Mouse (Mus musculus) liver, embryonic 15.5 days (tissue): ENCODE results near the gene Pde4d. TPM values are rescaled to one million over a fixed set of nuclear protein-coding genes. Genes with fewer than 3 reads are reported as not detected.

ENCODE experiments used
- ATAC-seq: fragments of 200-750 bp; cut with Nextera tagmentation; 2 replicates; pipeline ENCODE4 v1.8.0; 2017; ENCODE audit warnings: moderate number of reproducible peaks, mild to moderate bottlenecking, moderate library complexity; ENCODE audit not compliant: insufficient read depth
- H3K27ac ChIP-seq: fragments of 300-500 bp; sonication (generic); replicated peaks from 2 replicates; pipeline ENCODE4 v1.5.1; 2015; ENCODE audit warnings: mild to moderate bottlenecking, inconsistent platforms
- H3K27me3 ChIP-seq: fragments of 300-500 bp; sonication (generic); 2 replicates; pipeline ENCODE4 v1.6.1; 2015; ENCODE audit warnings: mild to moderate bottlenecking, inconsistent platforms
- H3K36me3 ChIP-seq: fragments of 300-500 bp; sonication (generic); replicated peaks from 2 replicates; pipeline ENCODE4 v1.6.1; 2015; ENCODE audit warnings: moderate library complexity, mild to moderate bottlenecking, inconsistent platforms
- H3K4me1 ChIP-seq: fragments of 300-500 bp; sonication (generic); replicated peaks from 2 replicates; pipeline ENCODE4 v1.6.1; 2015; ENCODE audit warnings: inconsistent platforms
- H3K4me2 ChIP-seq: fragments of 300-500 bp; sonication (generic); 2 replicates; pipeline ENCODE4 v1.6.1; 2015; ENCODE audit warnings: moderate library complexity, mild to moderate bottlenecking, inconsistent platforms
- H3K4me3 ChIP-seq: fragments of 300-500 bp; sonication (generic); replicated peaks from 2 replicates; pipeline ENCODE4 v1.5.1; 2015; ENCODE audit warnings: mild to moderate bottlenecking, inconsistent platforms
- H3K9ac ChIP-seq: fragments of 300-500 bp; sonication (generic); 2 replicates; pipeline ENCODE4 v1.6.1; 2015; ENCODE audit warnings: moderate library complexity, mild to moderate bottlenecking, inconsistent platforms
- H3K9me3 ChIP-seq: fragments of 300-500 bp; sonication (generic); replicated peaks from 2 replicates; pipeline ENCODE4 v1.6.1; 2016; ENCODE audit warnings: inconsistent platforms
- WGBS: fragments of 180-500 bp; shearing (Covaris S2); methylation state at CpG from one replicate; pipeline ENCODE4 v1.1.7; 2015; ENCODE audit warnings: mixed read lengths; ENCODE audit not compliant: insufficient replicate concordance; 5-methylcytosine and 5-hydroxymethylcytosine counted together
- polyA plus RNA-seq: library from polyadenylated mRNA; unstranded; fragments of >200 nt; fragmentation: Nextera tagmentation; extraction: Ambion mirVana; gene quantifications from 2 replicates; pipeline ENCODE4 v1.2.1, GENCODE M21; 2015

Gene Pde4d
- polyA plus RNA-seq, 1 experiment from 2014 or later, result 13.2 TPM

DNA sequence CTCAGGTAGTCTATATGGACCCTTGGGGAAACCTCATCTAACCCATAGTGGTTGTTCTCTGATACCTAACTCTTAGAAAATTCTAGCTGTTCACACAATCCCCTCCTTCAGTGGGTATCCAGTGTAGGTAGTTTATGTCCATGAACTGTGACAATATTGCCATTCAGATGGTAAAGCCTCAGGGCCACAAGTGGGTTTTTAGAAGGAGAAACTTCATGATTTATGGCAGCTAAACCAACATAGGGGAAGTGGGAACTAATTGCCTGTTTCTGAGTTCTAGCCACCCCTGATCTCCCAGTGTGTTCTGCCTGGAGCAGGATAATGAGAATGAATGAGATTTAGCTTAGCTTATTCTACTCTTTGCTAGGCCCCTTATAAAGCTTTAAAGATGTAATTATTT lies 43.1 kb downstream of the Pde4d start:
- ATAC-seq, result no peak
- no peak overlapping the region for H3K4me2 ChIP-seq
- no peak overlapping the region for H3K9ac ChIP-seq
- no peaks in the 10 kb centered on the region for H3K4me1 ChIP-seq
- H3K36me3 ChIP-seq, result no peaks in the 10 kb centered on the region
- H3K4me3 ChIP-seq, result no peak overlapping the region
- no peaks in the 10 kb centered on the region for H3K9me3 ChIP-seq
- no peaks in the 10 kb centered on the region for H3K27me3 ChIP-seq
- H3K27ac ChIP-seq, result no peak overlapping the region

DNA sequence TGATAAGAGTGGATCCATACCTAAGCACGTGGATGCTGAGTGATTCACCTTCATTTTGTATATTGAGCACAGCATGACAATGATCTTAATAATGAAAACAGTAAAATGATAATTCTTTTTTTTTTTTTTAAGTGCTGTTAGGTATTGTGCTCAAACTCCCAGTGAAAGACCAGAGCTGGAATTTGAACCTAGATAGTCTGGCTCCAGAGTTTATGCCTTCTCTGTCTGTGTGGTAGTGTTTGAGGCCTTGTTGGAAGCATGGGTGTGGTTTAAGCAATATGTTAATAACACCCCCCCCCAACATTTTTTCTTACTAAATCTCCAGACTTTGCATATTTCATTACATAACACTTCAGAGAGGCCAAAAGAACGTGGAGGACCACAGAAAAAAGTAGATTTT lies 44.6 kb downstream of the Pde4d start:
- 42% methylated on average over 2 of the region's 2 CpGs for WGBS
- no peak overlapping the region for H3K4me3 ChIP-seq
- H3K9ac ChIP-seq, result no peak overlapping the region
- H3K27me3 ChIP-seq, result peaks cover 4% of the 10 kb centered on the region; the same call in 1 of the 2 replicates
- no peak for ATAC-seq
- H3K9me3 ChIP-seq, result no peaks in the 10 kb centered on the region
- H3K36me3 ChIP-seq, result no peaks in the 10 kb centered on the region
- no peak overlapping the region for H3K27ac ChIP-seq
- H3K4me2 ChIP-seq, result no peak overlapping the region
- H3K4me1 ChIP-seq, result no peaks in the 10 kb centered on the region

DNA sequence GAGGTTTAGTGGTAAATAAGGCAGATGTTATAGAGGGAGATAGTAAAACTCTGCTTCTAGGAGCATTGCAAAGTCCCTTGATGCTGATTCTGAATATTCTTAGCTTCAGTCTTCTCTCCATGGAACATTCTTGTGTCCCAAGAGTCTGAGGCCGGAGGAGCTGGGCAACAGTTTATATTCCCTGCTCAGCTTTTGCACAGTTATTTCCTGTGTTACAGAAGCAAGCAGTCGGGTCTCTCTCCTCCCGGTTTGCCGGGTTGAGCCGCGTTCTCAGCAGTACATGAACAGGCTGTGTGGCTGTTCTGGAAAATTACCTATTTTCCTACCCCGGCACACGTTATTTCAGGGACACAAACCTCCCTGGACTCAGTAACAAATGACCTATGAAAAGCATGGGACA lies 48.0 kb downstream of the Pde4d start:
- H3K4me1 ChIP-seq, result no peaks in the 10 kb centered on the region
- no peak overlapping the region for H3K4me3 ChIP-seq
- H3K4me2 ChIP-seq, result no peak overlapping the region
- no peaks in the 10 kb centered on the region for H3K9me3 ChIP-seq
- peaks cover 4% of the 10 kb centered on the region; the same call in 1 of the 2 replicates for H3K27me3 ChIP-seq
- ATAC-seq, result no peak
- no peak overlapping the region for H3K27ac ChIP-seq
- H3K9ac ChIP-seq, result no peak overlapping the region
- WGBS, result 43% methylated on average over 8 of the region's 8 CpGs
- no peaks in the 10 kb centered on the region for H3K36me3 ChIP-seq

DNA sequence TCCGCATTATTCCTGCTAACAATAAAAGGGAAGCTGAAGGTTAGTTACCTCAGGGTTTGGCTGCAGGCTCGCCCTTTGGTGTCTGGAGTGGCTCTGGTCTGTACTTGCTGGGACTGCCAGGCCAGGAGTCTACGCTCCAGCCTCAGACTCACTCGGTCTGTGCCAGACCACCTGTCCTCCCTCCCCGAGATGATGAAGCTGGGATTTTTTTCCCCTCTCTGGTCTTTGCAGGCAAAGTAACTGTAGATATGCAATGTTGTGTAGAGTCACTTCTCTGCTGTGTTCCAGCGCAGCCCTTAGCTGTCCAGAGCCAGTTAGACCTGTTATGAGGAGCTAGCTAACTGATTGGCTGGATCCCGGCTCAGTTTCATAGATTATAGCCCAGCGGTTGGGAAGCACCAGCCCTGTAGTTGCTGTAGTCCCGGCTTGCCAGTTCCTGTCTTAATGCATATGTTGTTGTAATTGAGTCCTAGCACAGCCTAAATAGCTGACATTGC lies 48.5 kb downstream of the Pde4d start:
- no peak overlapping the region for H3K27ac ChIP-seq
- H3K36me3 ChIP-seq, result no peaks in the 10 kb centered on the region
- H3K4me3 ChIP-seq, result no peak overlapping the region
- no peaks in the 10 kb centered on the region for H3K4me1 ChIP-seq
- H3K27me3 ChIP-seq, result peaks cover 4% of the 10 kb centered on the region; the same call in 1 of the 2 replicates
- H3K9ac ChIP-seq, result no peak overlapping the region
- H3K9me3 ChIP-seq, result no peaks in the 10 kb centered on the region
- ATAC-seq, result no peak
- H3K4me2 ChIP-seq, result no peak overlapping the region
- 36% methylated on average over 9 of the region's 9 CpGs for WGBS

DNA sequence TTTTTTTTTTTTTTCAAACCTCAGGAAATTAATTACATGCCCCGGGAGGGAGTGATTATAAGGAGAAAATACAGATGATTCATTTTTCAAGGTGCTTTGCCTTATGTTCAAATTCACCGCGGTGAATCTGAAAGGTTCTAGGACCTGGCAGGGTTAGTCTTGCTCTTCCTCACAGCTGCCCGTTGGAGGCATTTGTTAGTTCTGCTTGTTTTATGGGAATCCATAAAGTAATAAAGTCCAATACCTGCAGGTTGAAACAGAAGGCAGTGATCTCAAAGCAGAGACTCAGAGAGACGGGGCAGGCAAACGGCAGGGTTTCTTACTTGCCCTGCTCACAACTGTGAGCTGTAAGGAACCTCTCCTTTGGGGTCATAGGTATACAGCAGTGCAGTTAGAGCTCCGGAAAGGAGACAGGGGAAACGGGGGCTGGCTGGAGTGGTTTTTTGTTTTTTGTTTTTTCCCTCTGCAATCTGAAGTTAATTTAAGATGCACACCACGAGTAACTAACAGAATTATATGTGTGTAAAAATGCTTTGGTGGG lies 49.1 kb downstream of the Pde4d start:
- H3K27me3 ChIP-seq, result peaks cover 4% of the 10 kb centered on the region; the same call in 1 of the 2 replicates
- no peaks in the 10 kb centered on the region for H3K36me3 ChIP-seq
- no peak overlapping the region for H3K9ac ChIP-seq
- H3K4me1 ChIP-seq, result no peaks in the 10 kb centered on the region
- no peak overlapping the region for H3K4me3 ChIP-seq
- no peak overlapping the region for H3K27ac ChIP-seq
- H3K9me3 ChIP-seq, result no peaks in the 10 kb centered on the region
- 33% methylated on average over 9 of the region's 9 CpGs for WGBS
- ATAC-seq, result no peak
- no peak overlapping the region for H3K4me2 ChIP-seq

DNA sequence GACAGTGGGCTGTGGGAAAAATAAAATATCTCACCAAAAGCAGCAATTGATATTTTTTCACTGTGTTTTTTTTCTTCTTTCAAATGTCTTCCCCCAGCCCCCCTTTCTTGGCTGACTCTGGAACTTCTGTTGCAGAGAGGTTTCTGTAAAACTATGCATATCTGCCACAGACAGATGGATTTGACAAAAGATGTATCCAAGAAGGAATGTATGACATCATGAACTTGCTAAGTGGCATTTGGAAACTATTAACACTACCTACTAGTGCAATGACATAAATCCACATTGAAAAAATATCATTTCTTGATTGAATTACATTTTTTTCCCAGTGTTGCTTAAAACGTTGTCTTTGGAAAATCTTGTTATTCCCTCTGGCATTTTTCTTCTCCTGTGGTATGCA lies 51.6 kb downstream of the Pde4d start:
- Histone ChIP-seq H3K27ac (no peak overlapping the region), H3K4me2 (no peak overlapping the region), H3K9ac (no peak overlapping the region), H3K4me1 (no peaks in the 10 kb centered on the region), H3K9me3 (no peaks in the 10 kb centered on the region), H3K27me3 (peaks cover 4% of the 10 kb centered on the region; the same call in 1 of the 2 replicates), H3K36me3 (no peaks in the 10 kb centered on the region), H3K4me3 (no peak overlapping the region)
- 42% methylated on average over 1 of the region's 1 CpGs for WGBS
- ATAC-seq, result no peak

DNA sequence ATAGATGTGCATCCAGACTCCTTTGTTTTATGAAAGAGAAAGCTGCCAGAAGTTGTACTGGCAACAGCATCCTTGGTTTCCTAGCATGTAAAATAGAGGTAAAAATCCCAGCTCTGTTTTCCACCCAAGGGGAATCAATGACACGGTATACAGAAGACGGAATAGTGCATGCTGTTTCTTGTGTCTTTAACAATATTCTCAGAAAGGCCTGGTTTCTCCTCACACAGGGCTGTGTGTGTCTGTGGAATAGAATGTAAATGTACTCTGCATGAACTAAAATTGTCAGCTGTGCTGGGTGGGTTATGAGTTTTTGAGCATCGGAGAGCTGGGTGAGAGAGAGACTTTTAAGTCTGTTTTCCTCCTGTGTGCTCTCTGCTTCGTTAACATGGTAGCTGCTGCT lies 74.8 kb downstream of the Pde4d start:
- WGBS, result 58% methylated on average over 4 of the region's 4 CpGs

DNA sequence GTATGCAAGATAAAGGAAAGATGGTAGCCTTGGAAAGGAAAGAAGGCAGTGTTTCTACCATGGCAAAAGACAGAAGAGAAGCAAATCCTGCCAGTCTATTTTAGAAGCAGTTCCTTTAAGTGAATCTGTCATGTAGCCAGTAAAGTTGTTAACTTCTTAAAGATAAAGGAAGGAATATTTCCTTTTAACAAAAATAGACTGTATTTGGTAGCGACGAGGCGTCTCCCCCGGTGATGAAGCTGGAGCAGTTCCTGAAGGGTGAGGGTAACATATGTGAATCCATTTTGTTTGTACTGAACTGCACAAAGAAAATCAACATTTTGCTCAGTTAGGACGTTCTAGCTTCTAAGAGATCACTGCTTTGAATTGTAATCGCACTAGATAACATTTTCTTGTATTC lies 75.2 kb downstream of the Pde4d start:
- no peak overlapping the region for H3K4me3 ChIP-seq
- no peaks in the 10 kb centered on the region for H3K27me3 ChIP-seq
- H3K4me1 ChIP-seq, result peaks cover 4% of the 10 kb centered on the region; the same call in 1 of the 2 replicates
- WGBS, result 57% methylated on average over 6 of the region's 6 CpGs
- ATAC-seq, result no peak
- H3K9me3 ChIP-seq, result no peaks in the 10 kb centered on the region; the same call in 1 of the 2 replicates
- no peak overlapping the region for H3K9ac ChIP-seq
- no peak overlapping the region for H3K4me2 ChIP-seq
- H3K36me3 ChIP-seq, result no peaks in the 10 kb centered on the region
- H3K27ac ChIP-seq, result no peak overlapping the region

More for the DNA sequence above, 74.8 kb downstream of the Pde4d start:
- ATAC-seq, result no peak
- no peak overlapping the region for H3K27ac ChIP-seq
- H3K9ac ChIP-seq, result no peak overlapping the region
- no peaks in the 10 kb centered on the region for H3K36me3 ChIP-seq
- no peaks in the 10 kb centered on the region for H3K9me3 ChIP-seq
- peaks cover 4% of the 10 kb centered on the region; the same call in 1 of the 2 replicates for H3K4me1 ChIP-seq
- H3K4me2 ChIP-seq, result no peak overlapping the region
- H3K27me3 ChIP-seq, result no peaks in the 10 kb centered on the region
- H3K4me3 ChIP-seq, result no peak overlapping the region

DNA sequence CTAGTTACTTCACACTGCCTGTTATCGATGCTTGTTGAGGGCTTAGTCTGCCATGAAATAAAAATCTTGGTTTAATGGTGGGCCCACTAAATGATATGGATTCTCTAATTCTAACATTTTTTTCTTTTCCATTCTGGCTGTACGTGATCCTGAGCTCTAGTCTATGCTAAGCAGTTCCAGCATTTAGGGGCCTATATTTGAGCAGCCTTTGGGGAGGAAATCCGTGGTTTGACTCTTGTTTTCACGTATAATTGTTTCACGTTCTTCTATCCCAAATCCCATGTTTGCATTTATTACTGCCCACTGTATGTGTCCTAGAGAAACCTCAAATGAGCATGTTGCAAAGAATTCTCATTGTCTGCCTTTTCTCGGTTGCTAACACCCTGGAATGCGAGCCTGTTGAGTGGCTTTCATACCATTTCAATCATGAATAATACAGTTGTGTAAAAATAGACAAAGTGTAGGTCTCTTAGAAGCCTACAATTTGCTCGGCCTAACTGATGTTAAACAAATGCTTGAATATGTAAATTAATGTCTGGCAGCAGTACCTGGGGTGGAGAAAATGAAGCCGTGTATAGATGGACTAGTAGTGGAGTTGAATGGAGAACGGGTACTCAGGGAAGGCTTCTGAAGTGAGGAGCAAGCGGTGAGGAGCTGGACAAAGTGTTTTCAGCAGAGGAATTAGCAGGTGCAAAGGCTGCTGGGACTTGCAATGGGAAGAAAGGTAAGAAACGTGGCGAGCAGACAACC lies 76.7 kb downstream of the Pde4d start:
- WGBS, result 68% methylated on average over 13 of the region's 13 CpGs
- no peak for ATAC-seq
- Histone ChIP-seq H3K4me3 (no peak overlapping the region), H3K4me1 (peaks cover 4% of the 10 kb centered on the region; the same call in 1 of the 2 replicates), H3K27me3 (no peaks in the 10 kb centered on the region), H3K27ac (no peak overlapping the region), H3K36me3 (no peaks in the 10 kb centered on the region), H3K4me2 (no peak overlapping the region), H3K9me3 (no peaks in the 10 kb centered on the region; the same call in 1 of the 2 replicates), H3K9ac (no peak overlapping the region)

DNA sequence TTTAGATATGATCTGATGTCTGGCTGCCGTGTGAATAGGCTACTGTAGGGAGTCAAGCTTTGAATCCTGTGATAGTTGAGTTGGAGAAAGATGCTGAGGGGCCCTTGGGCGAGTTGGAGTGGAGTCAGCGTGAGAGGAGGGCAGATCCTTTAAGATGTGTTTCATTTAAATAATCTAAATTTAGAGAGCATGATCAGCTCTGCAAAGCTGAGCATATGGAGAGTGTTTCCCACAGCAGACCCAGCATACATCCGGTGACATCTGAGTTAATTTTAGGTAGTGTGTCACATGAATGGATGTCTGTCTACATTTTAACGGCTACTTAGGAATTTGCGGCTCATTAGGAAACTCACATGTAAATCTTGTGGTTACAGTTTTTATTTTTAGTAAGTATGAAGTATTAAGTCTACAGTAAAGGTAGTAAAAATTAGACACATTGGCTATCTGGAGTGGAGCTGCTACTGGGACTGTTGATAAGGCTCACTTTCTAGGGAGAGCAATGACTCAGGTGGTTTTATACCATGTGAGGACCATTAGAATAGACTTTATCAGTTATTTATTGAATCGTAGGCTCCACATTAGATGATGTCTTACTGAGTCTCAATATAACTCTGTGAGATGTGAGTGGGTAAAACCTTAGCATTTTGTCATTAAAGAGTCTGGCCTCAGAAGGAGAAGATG lies 77.5 kb downstream of the Pde4d start:
- Histone ChIP-seq H3K9ac (no peak overlapping the region), H3K4me2 (no peak overlapping the region), H3K27me3 (no peaks in the 10 kb centered on the region), H3K36me3 (no peaks in the 10 kb centered on the region), H3K9me3 (no peaks in the 10 kb centered on the region; the same call in 1 of the 2 replicates), H3K4me1 (peaks cover 4% of the 10 kb centered on the region; the same call in 1 of the 2 replicates), H3K4me3 (no peak overlapping the region), H3K27ac (no peak overlapping the region)
- peak; percentile 51; the same call in 1 of the 2 replicates for ATAC-seq
- 41% methylated on average over 7 of the region's 7 CpGs for WGBS

DNA sequence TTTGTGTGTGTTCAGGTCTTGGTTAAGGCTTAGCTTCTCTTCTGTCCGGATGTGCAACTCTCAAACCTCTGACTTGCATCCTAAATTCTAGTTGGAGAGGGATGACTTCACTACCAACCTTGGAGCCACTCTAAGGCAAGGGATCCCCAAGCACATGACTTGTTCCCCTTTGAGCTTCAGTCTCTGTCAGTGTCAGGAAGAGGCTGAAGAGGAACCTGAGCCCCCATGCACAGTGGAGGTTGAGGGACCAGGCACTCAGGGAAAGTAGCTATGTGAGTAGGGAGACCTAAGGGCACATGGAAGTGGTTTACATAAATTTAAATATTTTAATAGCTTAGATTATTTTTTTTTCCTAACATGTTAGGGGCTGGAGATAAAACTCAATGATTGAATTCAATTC lies 78.6 kb downstream of the Pde4d start:
- no peak for ATAC-seq
- Histone ChIP-seq H3K27me3 (no peaks in the 10 kb centered on the region), H3K4me1 (peaks cover 4% of the 10 kb centered on the region; the same call in 1 of the 2 replicates), H3K36me3 (no peaks in the 10 kb centered on the region), H3K4me3 (no peak overlapping the region), H3K4me2 (no peak overlapping the region), H3K27ac (no peak overlapping the region), H3K9me3 (no peaks in the 10 kb centered on the region; the same call in 1 of the 2 replicates), H3K9ac (no peak overlapping the region)
- 45% methylated on average over 1 of the region's 1 CpGs for WGBS
